Comparison of ENCODE assay signal across 30 mouse cellular contexts in genomic region chr12:55329351-55329750, GRCm38 (mm10). TPM values are rescaled to one million over a fixed set of nuclear protein-coding genes. Genes with fewer than 3 reads are reported as not detected.
DNase-seq lines count a peak whose midpoint lies in the region; ATAC-seq and TF ChIP-seq lines count a peak whose summit lies in the region.
"Had no signal": no experiment of that assay in that cellular context is flagged by ENCODE, and none has a peak within 500 bp of the region (broad histone marks: within the 10 kb centered on the region; RNA-seq: fewer than 3 reads in every experiment).

No protein-coding gene starts in this region.

- ATAC-seq in G1E (ENCODE audit: extremely low read depth, insufficient number of reproducible peaks, low FRiP score, poor library complexity, severe bottlenecking): peak; percentile 77
- peak; percentile 75 for ATAC-seq in liver, embryonic 13.5 days (ENCODE audit: low read depth)
- peak; percentile 43; the same call in 1 of the 2 replicates for ATAC-seq in megakaryocyte, adult 5-6 weeks (ENCODE audit: poor library complexity, severe bottlenecking)
- ATAC-seq in forebrain, embryonic 13.5 days: no peak
- ATAC-seq: CD4-positive, CD25-positive, alpha-beta regulatory T cell, adult 4 months; forebrain, embryonic 16.5 days; hindbrain, postnatal 0 days; intestine, embryonic 16.5 days; midbrain, embryonic 13.5 days had no signal

- no peak for TF ChIP-seq CTCF in G1E (IDR thresholded peaks at IDR 0.05; ENCODE audit: low read depth, low read length)

- peaks cover 57% of the 10 kb centered on the region for H3K36me3 ChIP-seq in G1E (replicated peaks)
- H3K36me3 ChIP-seq in liver, embryonic 13.5 days: peaks cover 3% of the 10 kb centered on the region
- peaks cover 10% of the 10 kb centered on the region; the same call in 1 of the 2 replicates for H3K36me3 ChIP-seq in forebrain, embryonic 13.5 days (ENCODE audit: poor library complexity, severe bottlenecking)
- H3K36me3 ChIP-seq: hindbrain, embryonic 12.5 days had no signal

- no peak overlapping the region for H3K9ac ChIP-seq in liver, embryonic 13.5 days
- H3K9ac ChIP-seq in forebrain, embryonic 13.5 days: no peak overlapping the region
- H3K9ac ChIP-seq: embryonic facial prominence, embryonic 13.5 days; hindbrain, embryonic 12.5 days; limb, embryonic 12.5 days; midbrain, embryonic 13.5 days; neural tube, embryonic 13.5 days had no signal

- H3K4me1 ChIP-seq in G1E (ENCODE audit: insufficient read depth, low read depth, low read length): peaks cover 55% of the 10 kb centered on the region
- H3K4me1 ChIP-seq in liver, embryonic 13.5 days (replicated peaks): peaks cover 19% of the 10 kb centered on the region
- no peaks in the 10 kb centered on the region for H3K4me1 ChIP-seq in forebrain, embryonic 13.5 days
- H3K4me1 ChIP-seq: embryonic facial prominence, embryonic 13.5 days; forebrain, embryonic 10.5 days; hindbrain, embryonic 12.5 days; midbrain, embryonic 13.5 days; neural tube, embryonic 13.5 days had no signal

- H3K27ac ChIP-seq in liver, embryonic 13.5 days: peak overlapping the region; percentile 68
- H3K27ac ChIP-seq in forebrain, embryonic 13.5 days: no peak overlapping the region
- H3K27ac ChIP-seq: embryonic facial prominence, embryonic 13.5 days; forebrain, embryonic 10.5 days; hindbrain, embryonic 12.5 days; hindbrain, postnatal 0 days; limb, embryonic 12.5 days; midbrain, embryonic 13.5 days; neural tube, embryonic 13.5 days had no signal

- DNase-seq in G1E (ENCODE audit: low spot score) (peak; percentile 72), adipocyte (ENCODE audit: low spot score) (no peak)
- peak; percentile 52 for DNase-seq in c-Kit-positive CD71-positive TER-119-negative erythroid progenitor cells, embryonic 14.5 days (ENCODE audit: low read depth)
- peak; percentile 11 for DNase-seq in liver, embryonic 13.5 days
- DNase-seq in kidney, adult 18-20 months: no peak
- no peak for DNase-seq in adrenal gland, postnatal 14 days
- DNase-seq: adrenal gland, postnatal 10 days; cerebellum, adult 8-10 months; cerebellum, postnatal 25 days; embryo, embryonic 11 days; heart, postnatal 36 days; kidney, postnatal 14 days; lung, adult 18-20 months; lung, postnatal 10 days; right cerebral cortex, postnatal 4 days; thymus, adult 2 months; thymus, postnatal 36 days had no signal

- no peaks in the 10 kb centered on the region for H3K9me3 ChIP-seq in G1E (replicated peaks)
- no peaks in the 10 kb centered on the region for H3K9me3 ChIP-seq in liver, embryonic 13.5 days (replicated peaks)
- no peaks in the 10 kb centered on the region for H3K9me3 ChIP-seq in forebrain, embryonic 13.5 days (replicated peaks)
- H3K9me3 ChIP-seq: embryonic facial prominence, embryonic 13.5 days; forebrain, embryonic 10.5 days; hindbrain, embryonic 12.5 days; limb, embryonic 12.5 days; midbrain, embryonic 13.5 days; neural tube, embryonic 13.5 days had no signal

- H3K4me2 ChIP-seq in liver, embryonic 13.5 days: 0 out of 2 replicates have a peak overlapping the region, but pooled peaks have one; percentile 22
- H3K4me2 ChIP-seq in forebrain, embryonic 13.5 days: no peak overlapping the region
- H3K4me2 ChIP-seq: embryonic facial prominence, embryonic 13.5 days; heart, embryonic 11.5 days; hindbrain, embryonic 12.5 days; limb, embryonic 12.5 days; midbrain, embryonic 13.5 days; neural tube, embryonic 13.5 days had no signal

- H3K27me3 ChIP-seq in G1E (ENCODE audit: insufficient read depth, low read length): no peaks in the 10 kb centered on the region
- H3K27me3 ChIP-seq in liver, embryonic 13.5 days: no peaks in the 10 kb centered on the region
- H3K27me3 ChIP-seq in forebrain, embryonic 13.5 days: no peaks in the 10 kb centered on the region
- H3K27me3 ChIP-seq: embryonic facial prominence, embryonic 13.5 days; hindbrain, embryonic 12.5 days; limb, embryonic 12.5 days; midbrain, embryonic 13.5 days; neural tube, embryonic 13.5 days had no signal

- peak overlapping the region; percentile 59 for H3K4me3 ChIP-seq in G1E (ENCODE audit: low read depth, low read length)
- H3K4me3 ChIP-seq in liver, embryonic 13.5 days (replicated peaks): no peak overlapping the region
- no peak overlapping the region for H3K4me3 ChIP-seq in forebrain, embryonic 13.5 days
- H3K4me3 ChIP-seq: embryonic facial prominence, embryonic 13.5 days; forebrain, embryonic 10.5 days; hindbrain, embryonic 12.5 days; limb, embryonic 12.5 days; midbrain, embryonic 13.5 days; neural tube, embryonic 13.5 days had no signal

- 22% methylated on average over 7 of the region's 7 CpGs for WGBS in liver, embryonic 13.5 days (ENCODE audit: insufficient replicate concordance)
- 94% methylated on average over 7 of the region's 7 CpGs for WGBS in forebrain, embryonic 13.5 days

RNA-seq across cellular contexts. Expression of gene Ppp2r3c, which starts 26.6 kb away (rescaled TPM):
- total RNA-seq in G1E (2014; fragmentation: Nextera tagmentation) (52.3 and 59.3 TPM in 2 replicates), G1E (2017) (35.7 and 39.2 TPM in 2 replicates)
- polyA plus RNA-seq in G1E (2012): 1.2 and 1.6 TPM in 2 replicates
- polyA plus RNA-seq in liver, embryonic 13.5 days (2015; fragmentation: Nextera tagmentation; extraction: Ambion mirVana): 8.2 and 10.8 TPM in 2 replicates
- total RNA-seq in megakaryocyte, adult 5-6 weeks (2015): 26.7 TPM in 2 replicates
- total RNA-seq in megakaryocyte, adult 5-6 weeks (2017): 19.7 and 20.4 TPM in 2 replicates
- polyA plus RNA-seq in forebrain, embryonic 13.5 days (2015; fragmentation: Nextera tagmentation; extraction: Ambion mirVana): 27.1 and 28.1 TPM in 2 replicates
- total RNA-seq in adrenal gland, postnatal 14 days (2021): 10.1 and 13.1 TPM in 2 replicates

RNA-seq across cellular contexts. Expression of gene 1110008L16Rik, which starts 30.0 kb away (rescaled TPM):
- total RNA-seq in G1E (2014; fragmentation: Nextera tagmentation) (50.0 and 52.7 TPM in 2 replicates), G1E (2017) (38.5 and 40.4 TPM in 2 replicates)
- polyA plus RNA-seq in G1E (2012): 3.0 and 4.0 TPM in 2 replicates
- polyA plus RNA-seq in liver, embryonic 13.5 days (2015; fragmentation: Nextera tagmentation; extraction: Ambion mirVana): 8.9 and 10.0 TPM in 2 replicates
- total RNA-seq in megakaryocyte, adult 5-6 weeks (2015): 6.1 and 7.8 TPM in 2 replicates
- 5.0 and 6.5 TPM in 2 replicates for total RNA-seq in megakaryocyte, adult 5-6 weeks (2017)
- 8.9 and 12.3 TPM in 2 replicates for polyA plus RNA-seq in forebrain, embryonic 13.5 days (2015; fragmentation: Nextera tagmentation; extraction: Ambion mirVana)
- 17.0 and 17.6 TPM in 2 replicates for total RNA-seq in adrenal gland, postnatal 14 days (2021)

RNA-seq across cellular contexts. Expression of gene Psma6, which starts 54.7 kb away (rescaled TPM):
- total RNA-seq in G1E (2014; fragmentation: Nextera tagmentation): 174 and 191 TPM in 2 replicates
- 518 and 536 TPM in 2 replicates for total RNA-seq in G1E (2017)
- polyA plus RNA-seq in G1E (2012): 26.6 and 37.1 TPM in 2 replicates
- polyA plus RNA-seq in liver, embryonic 13.5 days (2015; fragmentation: Nextera tagmentation; extraction: Ambion mirVana): 281 and 285 TPM in 2 replicates
- total RNA-seq in megakaryocyte, adult 5-6 weeks (2015): 237 and 241 TPM in 2 replicates
- 230 and 242 TPM in 2 replicates for total RNA-seq in megakaryocyte, adult 5-6 weeks (2017)
- polyA plus RNA-seq in forebrain, embryonic 13.5 days (2015; fragmentation: Nextera tagmentation; extraction: Ambion mirVana): 505 and 510 TPM in 2 replicates
- total RNA-seq in adrenal gland, postnatal 14 days (2021): 226 and 253 TPM in 2 replicates

Comparison
In these comparisons a context has a peak if more than half of its experiments do, and no peak if none do; other contexts are left out.
1. DNase-seq: peak in G1E (single experiment), c-Kit-positive CD71-positive TER-119-negative erythroid progenitor cells, embryonic 14.5 days (single experiment) and liver, embryonic 13.5 days (single experiment); none in kidney, adult 18-20 months (single experiment), adipocyte (single experiment) and adrenal gland, postnatal 14 days (single experiment).